In the genomic region with DNA sequence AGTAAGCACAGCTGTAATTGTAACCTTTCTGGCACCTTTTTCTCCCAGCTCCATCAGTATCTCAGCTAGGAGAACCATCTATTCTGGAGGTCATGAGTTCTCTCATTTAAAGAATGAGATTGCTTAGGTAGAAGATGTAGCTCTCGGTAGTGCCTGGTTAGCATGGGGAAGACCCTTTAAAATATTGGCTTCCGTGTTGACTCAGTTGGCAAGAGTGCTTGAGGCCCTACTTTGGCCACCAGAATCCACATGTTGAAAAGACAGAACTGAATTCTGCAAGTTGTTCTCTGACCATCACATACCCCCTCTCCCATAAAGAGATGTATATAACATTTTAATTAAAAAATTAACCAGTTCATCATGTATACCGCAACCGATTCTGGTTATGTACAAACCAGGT, we compare ENCODE assay signal across 17 mouse cellular contexts.
A peak's percentile ranks its signal among the peaks of the same experiment; 100 is the strongest.
DNase-seq lines count a peak whose midpoint lies in the region; ATAC-seq and TF ChIP-seq lines count a peak whose summit lies in the region.
"Had no signal": no experiment of that assay in that cellular context is flagged by ENCODE, and none has a peak within 500 bp of the region (broad histone marks: within the 10 kb centered on the region; RNA-seq: fewer than 3 reads in every experiment).

No protein-coding gene starts in this region.

- H3K27ac ChIP-seq in gastrocnemius, adult 2 months, result peak overlapping the region; percentile 98
- H3K27ac ChIP-seq in liver, embryonic 12.5 days, result no peak overlapping the region
- no peak overlapping the region for H3K27ac ChIP-seq in liver, embryonic 11.5 days (ENCODE audit: low read depth, low read length)
- no peak overlapping the region for H3K27ac ChIP-seq in hindbrain, embryonic 15.5 days (replicated peaks)
- H3K27ac ChIP-seq in midbrain, embryonic 16.5 days (ENCODE audit: low read length), result no peak overlapping the region
- H3K27ac ChIP-seq: limb, embryonic 12.5 days had no signal

- DNase-seq in gastrocnemius, adult 2 months, result no peak
- no peak for DNase-seq in gastrocnemius, postnatal 10 days
- DNase-seq in liver, embryonic 11.5 days (ENCODE audit: low spot score), result no peak
- DNase-seq in cerebellum, adult 11-12 months, result no peak
- DNase-seq in adrenal gland, postnatal 36 days, result no peak
- DNase-seq: adrenal gland, postnatal 10 days; B cell, adult 2 months; cerebellum, adult 18-20 months; heart, postnatal 14 days; right cerebral cortex, adult 18-20 months; thymus, postnatal 36 days had no signal

- H3K4me1 ChIP-seq in liver, embryonic 12.5 days, result peaks cover 20% of the 10 kb centered on the region
- H3K4me1 ChIP-seq in liver, embryonic 11.5 days (replicated peaks; ENCODE audit: control insufficient read depth, insufficient read depth, low read length), result no peaks in the 10 kb centered on the region; the same call in 1 of the 2 replicates
- peaks cover 15% of the 10 kb centered on the region for H3K4me1 ChIP-seq in hindbrain, embryonic 15.5 days (replicated peaks)
- no peaks in the 10 kb centered on the region for H3K4me1 ChIP-seq in midbrain, embryonic 16.5 days (ENCODE audit: control insufficient read depth, insufficient read depth, low read length)
- H3K4me1 ChIP-seq: embryonic facial prominence, embryonic 12.5 days had no signal

- peak overlapping the region; percentile 93 for H3K4me3 ChIP-seq in gastrocnemius, adult 2 months
- no peak overlapping the region for H3K4me3 ChIP-seq in liver, embryonic 12.5 days
- H3K4me3 ChIP-seq in liver, embryonic 11.5 days (ENCODE audit: low read depth, low read length), result no peak overlapping the region
- H3K4me3 ChIP-seq in hindbrain, embryonic 15.5 days, result peak overlapping the region; percentile 88
- no peak overlapping the region for H3K4me3 ChIP-seq in midbrain, embryonic 16.5 days (ENCODE audit: low read depth, low read length)

- no peaks in the 10 kb centered on the region for H3K36me3 ChIP-seq in liver, embryonic 12.5 days
- no peaks in the 10 kb centered on the region for H3K36me3 ChIP-seq in liver, embryonic 11.5 days (ENCODE audit: control insufficient read depth, insufficient read depth, low read length)
- H3K36me3 ChIP-seq in hindbrain, embryonic 15.5 days, result no peaks in the 10 kb centered on the region
- H3K36me3 ChIP-seq in midbrain, embryonic 16.5 days (ENCODE audit: control insufficient read depth, insufficient read depth, low read length), result no peaks in the 10 kb centered on the region
- H3K36me3 ChIP-seq: embryonic facial prominence, embryonic 12.5 days; limb, embryonic 12.5 days had no signal

- WGBS in liver, embryonic 12.5 days (ENCODE audit: insufficient replicate concordance), result 84% methylated on average over 4 of the region's 4 CpGs
- WGBS in liver, embryonic 11.5 days, result 90% methylated on average over 4 of the region's 4 CpGs
- WGBS in hindbrain, embryonic 15.5 days, result 93% methylated on average over 4 of the region's 4 CpGs
- WGBS in midbrain, embryonic 16.5 days, result 92% methylated on average over 4 of the region's 4 CpGs

- peak overlapping the region; percentile 100 for H3K4me2 ChIP-seq in liver, embryonic 12.5 days
- H3K4me2 ChIP-seq in liver, embryonic 11.5 days, result no peak overlapping the region; the same call in 1 of the 2 replicates
- peak overlapping the region; percentile 97 for H3K4me2 ChIP-seq in hindbrain, embryonic 15.5 days
- peak overlapping the region; percentile 90; the same call in 1 of the 2 replicates for H3K4me2 ChIP-seq in midbrain, embryonic 16.5 days (ENCODE audit: low read length)

- no peak for ATAC-seq in liver, embryonic 12.5 days
- ATAC-seq in liver, embryonic 11.5 days (replicated peaks; ENCODE audit: low FRiP score), result no peak
- ATAC-seq in hindbrain, embryonic 15.5 days (ENCODE audit: low FRiP score, low read depth), result no peak
- no peak for ATAC-seq in midbrain, embryonic 16.5 days

- no peak for TF ChIP-seq CTCF in gastrocnemius, adult 2 months (IDR thresholded peaks at IDR 0.05)

- no peak overlapping the region for H3K9ac ChIP-seq in liver, embryonic 12.5 days
- no peak overlapping the region for H3K9ac ChIP-seq in liver, embryonic 11.5 days (ENCODE audit: low read depth, low read length)
- H3K9ac ChIP-seq in hindbrain, embryonic 15.5 days, result no peak overlapping the region
- no peak overlapping the region for H3K9ac ChIP-seq in midbrain, embryonic 16.5 days (ENCODE audit: low read depth, low read length)
- H3K9ac ChIP-seq: limb, embryonic 12.5 days had no signal

- H3K27me3 ChIP-seq in liver, embryonic 12.5 days (replicated peaks), result peaks cover 7% of the 10 kb centered on the region; the same call in 1 of the 2 replicates
- no peaks in the 10 kb centered on the region for H3K27me3 ChIP-seq in liver, embryonic 11.5 days (replicated peaks; ENCODE audit: control insufficient read depth, insufficient read depth, low read length)
- no peaks in the 10 kb centered on the region for H3K27me3 ChIP-seq in hindbrain, embryonic 15.5 days
- no peaks in the 10 kb centered on the region for H3K27me3 ChIP-seq in midbrain, embryonic 16.5 days (ENCODE audit: control insufficient read depth, insufficient read depth, low read depth, low read length)
- H3K27me3 ChIP-seq: embryonic facial prominence, embryonic 12.5 days; limb, embryonic 12.5 days; Patski had no signal

- H3K9me3 ChIP-seq in liver, embryonic 12.5 days (replicated peaks), result no peaks in the 10 kb centered on the region
- no peaks in the 10 kb centered on the region for H3K9me3 ChIP-seq in liver, embryonic 11.5 days (ENCODE audit: control insufficient read depth, low read length)
- no peaks in the 10 kb centered on the region for H3K9me3 ChIP-seq in hindbrain, embryonic 15.5 days
- H3K9me3 ChIP-seq in midbrain, embryonic 16.5 days (replicated peaks; ENCODE audit: control insufficient read depth, low read length, poor library complexity, severe bottlenecking), result no peaks in the 10 kb centered on the region
- H3K9me3 ChIP-seq: embryonic facial prominence, embryonic 12.5 days; limb, embryonic 12.5 days had no signal

- intact Hi-C loops in gastrocnemius, adult 2 months (cut with DNase I), result loop anchor here (2.0 kb wide), 1 partner anchor 30 kb away; no protein-coding TSS in a partner anchor

Comparison
In these comparisons a context has a peak if more than half of its experiments do, and no peak if none do; other contexts are left out.
1. H3K4me3 ChIP-seq: peak in gastrocnemius, adult 2 months (single experiment) and hindbrain, embryonic 15.5 days (single experiment); none in liver, embryonic 12.5 days (single experiment), liver, embryonic 11.5 days (single experiment) and midbrain, embryonic 16.5 days (single experiment).